Mouse (Mus musculus) B cell, adult 67 days (primary cell): Measurements from ENCODE around the gene Cyp8b1. TPM values are rescaled to one million over a fixed set of nuclear protein-coding genes. Genes with fewer than 3 reads are reported as not detected.

ENCODE experiments used
- total RNA-seq, 2 experiments: library from RNA; stranded (reverse); gene quantifications; 4 replicates each; pipeline ENCODE4 v1.2.4; 2023

The Cyp8b1 gene
- total RNA-seq: not detected

DNA sequence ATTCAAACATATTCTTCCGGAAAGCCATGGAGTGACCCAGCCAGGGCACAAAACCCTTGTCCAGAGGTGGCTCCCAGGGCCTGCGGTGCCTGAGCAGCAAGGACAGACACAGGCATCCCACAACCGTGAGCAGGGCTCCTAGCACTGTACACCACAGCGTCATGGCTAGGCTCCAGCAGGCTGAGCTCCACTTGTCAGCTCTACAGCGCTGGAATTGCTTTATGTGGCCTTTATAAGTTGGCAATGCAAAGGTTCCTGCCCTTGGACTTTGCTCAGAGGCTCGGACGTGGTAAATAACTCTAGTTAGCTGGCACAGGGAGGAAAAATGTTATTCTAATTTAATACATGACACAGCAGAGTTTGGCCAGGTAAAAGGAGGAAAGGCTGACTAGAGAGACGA, at the start of gene Cyp8b1:
Gene Cyp8b1, minus strand, starts transcription at position 204 of the 400 bp plus-strand sequence.

DNA sequence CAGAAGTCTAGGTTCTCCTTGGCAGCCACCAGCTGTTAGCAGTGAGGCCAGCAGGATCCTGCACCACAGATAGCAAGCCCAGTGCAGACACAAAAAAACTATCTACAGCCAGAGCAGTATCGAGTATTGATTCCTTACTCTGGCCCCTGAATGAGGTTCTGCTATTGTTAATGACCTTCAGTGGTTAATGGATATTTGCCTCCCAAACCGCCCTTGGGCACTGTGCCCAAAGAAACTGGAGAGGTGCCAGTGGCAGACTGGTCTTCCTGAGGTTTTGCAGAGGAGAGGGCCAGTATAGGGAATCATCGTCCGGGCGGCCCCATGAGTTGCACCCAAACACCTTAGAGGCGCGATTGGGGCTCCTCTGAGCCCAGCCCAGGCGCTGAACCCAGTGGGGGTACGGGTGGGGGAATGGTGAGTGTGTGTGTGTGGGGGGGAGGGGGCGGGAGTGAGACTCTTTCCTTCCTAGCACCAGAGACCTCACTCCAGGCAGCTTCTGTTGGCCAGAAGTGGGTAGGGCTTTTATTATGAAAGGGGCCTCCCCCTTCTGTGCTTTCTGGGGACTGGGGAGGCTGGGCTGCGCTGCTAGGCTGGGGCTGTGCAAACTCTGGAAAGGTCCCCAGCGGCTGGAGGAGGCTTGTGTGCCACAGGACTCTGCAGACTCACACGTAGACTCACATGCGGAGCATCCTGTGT, 34.5 kb upstream of the Cyp8b1 start, which contains the start of gene Fam198a:
Gene Fam198a, plus strand, starts transcription at position 571 of the 696 bp plus-strand sequence.

DNA sequence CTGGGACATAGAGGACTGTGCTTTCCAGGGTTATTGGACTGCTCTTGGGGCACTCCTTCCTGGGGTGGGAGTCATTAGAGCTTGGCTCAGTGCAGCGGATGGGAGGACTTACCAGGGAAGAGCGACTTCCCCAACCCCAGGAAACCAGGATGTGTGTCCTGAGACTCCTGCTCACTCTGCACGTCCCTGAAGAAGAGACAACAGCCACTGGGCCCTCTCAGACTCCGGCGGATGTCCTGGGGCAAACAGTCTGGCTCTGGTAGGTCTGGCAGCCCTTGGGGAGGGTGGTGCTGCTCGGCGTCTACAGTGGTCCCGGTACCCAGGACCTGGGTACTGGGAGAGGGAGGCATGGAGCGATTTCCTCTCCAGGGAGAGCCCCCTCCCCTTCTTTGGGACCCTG, 17.9 kb downstream of the Cyp8b1 start, which contains the start of gene Ackr2:
Gene Ackr2, plus strand, starts transcription at position 111 of the 400 bp plus-strand sequence.

Other genes with a start within 250 kb of the Cyp8b1 start
- gene Sec22c, start 210.8 kb downstream of the Cyp8b1 start, total RNA-seq: 10 to 100 TPM; 23.5 to 25.5 TPM
- 10 to 100 TPM; 18.4 to 25.7 TPM for gene Ss18l2, start 206.0 kb downstream of the Cyp8b1 start, total RNA-seq
- 100 to 1,000 TPM; 252 to 254 TPM for gene Nktr, start 197.1 kb downstream of the Cyp8b1 start, total RNA-seq
- under 1 TPM in 1 of 2 experiments, not detected in 1; 0.86 TPM for gene Zfp651, start 157.0 kb downstream of the Cyp8b1 start, total RNA-seq
- not detected for gene Klhl40, start 138.7 kb downstream of the Cyp8b1 start, total RNA-seq
- not detected for gene Hhatl, start 123.8 kb downstream of the Cyp8b1 start, total RNA-seq
- not detected for gene Ccdc13, start 76.8 kb downstream of the Cyp8b1 start, total RNA-seq
- 10 to 100 TPM; 31.2 to 36.9 TPM for gene Higd1a, start 57.9 kb downstream of the Cyp8b1 start, total RNA-seq
- 10 to 100 TPM; 22.2 to 23.1 TPM for gene Ackr2, start 17.9 kb downstream of the Cyp8b1 start, total RNA-seq
- gene Fam198a, start 34.7 kb upstream of the Cyp8b1 start, total RNA-seq: 1 to 10 TPM in 1 of 2 experiments, under 1 TPM in 1; 0.93 to 1.3 TPM
- not detected for gene Pomgnt2, start 80.8 kb upstream of the Cyp8b1 start, total RNA-seq
- gene Snrk, start 201.0 kb upstream of the Cyp8b1 start, total RNA-seq: 10 to 100 TPM; 67.1 to 71.6 TPM